Mouse (Mus musculus) heart, adult 2 months (tissue): ENCODE measurements around the gene Trem3.

Source experiments
- CTCF ChIP-seq: fragments of 200-600 bp; IDR thresholded peaks from 2 replicates; pipeline ENCODE4 v1.8.1; 2022; ENCODE audit warnings: antibody characterized with exemption, mild to moderate bottlenecking, moderate library complexity
- EP300 ChIP-seq: fragments of 200-500 bp; IDR thresholded peaks from 2 replicates; pipeline ENCODE4 v1.6.1; 2011; ENCODE audit warnings: low read depth, low read length, control low read depth; ENCODE audit not compliant: insufficient read depth
- POLR2A ChIP-seq: fragments of 200-500 bp; IDR thresholded peaks from 2 replicates; pipeline ENCODE4 v1.6.1; 2011; ENCODE audit warnings: mild to moderate bottlenecking, low read depth, low read length, control low read depth; ENCODE audit not compliant: insufficient read depth

DNA sequence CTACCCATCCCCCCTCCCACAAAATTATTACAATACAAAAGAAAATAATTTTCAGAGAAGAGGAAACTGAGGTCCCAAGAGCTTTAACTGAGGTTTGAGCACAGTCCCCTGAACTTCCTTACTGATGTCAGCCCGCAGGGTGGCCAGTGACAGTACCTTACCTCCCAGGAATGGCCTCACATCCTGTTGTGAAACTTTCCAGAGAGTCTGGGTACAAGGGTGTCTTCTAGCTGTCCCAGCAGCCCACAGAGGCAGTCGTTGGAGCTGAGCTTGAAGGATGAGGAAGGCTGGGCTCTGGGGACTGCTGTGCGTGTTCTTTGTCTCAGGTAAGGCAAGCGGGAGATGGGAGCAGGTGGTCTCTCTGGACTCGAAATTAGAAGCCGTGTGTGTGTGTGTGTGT lies 15.1 kb upstream of the Trem3 start, which contains the start of gene Trem1:
- no peak for TF ChIP-seq CTCF
- no peak for TF ChIP-seq POLR2A
- no peak for TF ChIP-seq EP300
